Mouse (Mus musculus) layer of hippocampus, adult 9-11 months (tissue): Measurements from ENCODE around the gene Ecsit.

Experiments used
- DNase-seq: peaks from one replicate; pipeline ENCODE4 v3.0.0; 2022

Ecsit gene

GRCm38 (mm10) chr9:22085022-22085834, at the start of gene Ecsit:
Gene Ecsit (minus strand): TSS chr9:22085438.
- DNase-seq, result peak; percentile 98

DNA sequence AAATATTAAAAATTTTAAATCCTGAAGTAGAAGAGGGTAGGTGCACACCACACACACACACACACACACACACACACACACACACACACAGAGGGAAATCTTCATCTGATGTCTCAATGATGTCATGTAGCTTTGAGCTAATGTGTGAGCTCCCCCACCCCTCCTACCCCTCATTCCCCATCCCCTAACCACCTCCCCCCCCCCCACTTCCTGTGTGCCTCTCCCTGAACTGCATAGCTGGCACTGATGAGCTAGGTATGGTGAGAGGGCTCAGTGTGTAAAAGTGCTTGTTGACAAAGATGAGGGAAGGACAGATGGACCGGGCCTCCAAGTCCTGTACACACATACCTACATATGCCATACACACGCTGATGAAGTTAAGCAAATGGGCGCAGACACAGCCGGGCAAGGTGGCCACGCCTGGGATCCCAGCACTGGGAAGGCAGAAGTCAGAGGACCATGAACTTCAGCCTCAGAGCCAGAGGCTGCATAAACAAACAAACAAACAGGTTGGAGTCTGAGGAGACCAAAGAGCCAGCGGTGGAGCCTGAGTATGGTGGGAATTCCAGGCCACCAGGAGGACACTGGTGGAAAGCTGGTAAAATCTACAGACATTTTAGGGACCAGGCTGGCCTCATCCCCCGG, 49.1 kb upstream of the Ecsit start:
- no peak for DNase-seq

- no peak for DNase-seq
Observed at GRCm38 (mm10) chr9:22132220-22132619, 47.0 kb upstream of the Ecsit start.

DNA sequence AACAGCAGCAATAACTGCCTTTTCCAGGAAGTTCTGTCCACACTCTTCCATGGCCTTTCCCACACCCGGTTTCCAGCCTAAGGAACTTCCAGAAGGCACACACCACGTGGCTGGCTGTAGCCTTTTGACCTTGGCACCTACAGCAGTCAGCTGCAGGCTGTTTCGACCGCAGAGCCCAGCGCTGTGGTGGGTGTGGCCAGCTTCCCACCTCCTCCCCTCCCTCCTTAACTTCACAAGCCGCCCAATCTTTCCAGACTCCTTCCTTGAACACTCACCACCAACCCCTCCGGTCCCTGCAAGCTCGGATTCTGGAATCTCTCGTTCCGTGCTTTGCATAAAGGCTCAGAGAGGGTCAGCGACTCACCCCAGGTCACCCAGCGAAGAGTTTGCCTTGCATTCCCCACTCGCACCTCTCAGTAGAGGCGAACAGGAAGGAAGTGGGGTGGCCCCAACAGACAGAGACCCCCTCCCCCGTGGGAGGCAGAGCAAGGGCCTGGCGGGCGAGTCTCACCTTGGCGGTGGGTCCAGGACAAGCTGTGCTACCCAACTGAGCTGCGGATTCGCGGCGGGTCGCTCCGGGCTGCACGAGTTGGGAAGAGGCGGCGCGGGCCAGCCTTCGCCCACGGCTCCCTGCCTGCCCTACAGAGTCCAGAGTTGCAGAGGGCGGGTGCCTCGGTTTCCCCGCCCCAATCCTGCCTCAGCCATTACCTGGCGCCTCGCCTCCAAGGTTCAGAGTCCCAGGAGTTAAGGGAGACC, 46.2 kb upstream of the Ecsit start:
- no peak for DNase-seq

GRCm38 (mm10) chr9:22125246-22126027, 40.2 kb upstream of the Ecsit start:
- no peak for DNase-seq

DNA sequence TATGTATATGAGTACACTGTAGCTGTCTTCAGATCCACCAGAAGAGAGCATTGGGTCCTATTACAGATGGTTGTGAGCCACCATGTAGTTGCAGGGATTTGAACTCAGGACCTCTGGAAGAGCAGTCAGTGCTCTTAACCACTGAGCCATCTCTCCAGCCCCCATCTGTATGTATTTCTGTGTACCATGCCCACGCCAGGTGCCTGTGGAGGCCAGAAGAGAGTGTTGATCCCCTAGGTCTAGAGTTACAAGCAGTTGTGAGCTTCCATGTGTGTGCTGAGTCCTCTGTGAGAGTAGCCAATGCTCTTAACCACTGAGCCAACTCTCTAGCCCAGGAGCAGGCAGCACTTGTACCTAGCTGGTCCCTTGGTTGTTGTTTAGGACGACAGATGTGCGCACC, 38.9 kb upstream of the Ecsit start:
- no peak for DNase-seq

DNA sequence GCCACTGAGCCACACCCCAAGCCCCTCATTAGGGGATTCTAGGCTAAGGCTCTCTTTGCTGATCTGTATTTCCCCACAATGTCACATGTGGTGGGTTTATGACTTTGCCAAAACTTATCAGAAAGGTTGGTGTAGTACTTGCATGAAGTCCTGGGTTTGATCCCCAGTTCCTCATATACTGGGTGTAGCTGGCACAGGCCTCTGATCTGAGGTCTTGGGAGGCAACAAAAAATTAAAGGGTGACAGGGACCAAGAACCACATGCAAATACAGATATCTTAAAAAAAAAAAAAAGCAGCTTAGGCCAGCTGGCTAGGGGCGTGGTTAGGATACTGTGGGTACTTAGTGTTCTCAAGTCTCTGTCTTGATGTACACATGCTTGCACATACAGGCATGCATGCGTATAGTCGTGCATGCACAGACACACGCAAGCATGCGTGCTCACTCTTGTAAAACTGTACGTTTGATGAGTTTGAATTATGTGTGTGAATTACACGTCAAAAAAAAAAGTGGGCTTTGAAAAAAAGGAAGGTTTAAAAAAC, 37.9 kb upstream of the Ecsit start:
- no peak for DNase-seq

- DNase-seq, result no peak
Observed at GRCm38 (mm10) chr9:22122005-22122404, 36.8 kb upstream of the Ecsit start.

- DNase-seq, result no peak
Observed at GRCm38 (mm10) chr9:22121545-22121944, 36.3 kb upstream of the Ecsit start.

- DNase-seq, result peak; percentile 56
Observed at GRCm38 (mm10) chr9:22119543-22119942, 34.3 kb upstream of the Ecsit start.

DNA sequence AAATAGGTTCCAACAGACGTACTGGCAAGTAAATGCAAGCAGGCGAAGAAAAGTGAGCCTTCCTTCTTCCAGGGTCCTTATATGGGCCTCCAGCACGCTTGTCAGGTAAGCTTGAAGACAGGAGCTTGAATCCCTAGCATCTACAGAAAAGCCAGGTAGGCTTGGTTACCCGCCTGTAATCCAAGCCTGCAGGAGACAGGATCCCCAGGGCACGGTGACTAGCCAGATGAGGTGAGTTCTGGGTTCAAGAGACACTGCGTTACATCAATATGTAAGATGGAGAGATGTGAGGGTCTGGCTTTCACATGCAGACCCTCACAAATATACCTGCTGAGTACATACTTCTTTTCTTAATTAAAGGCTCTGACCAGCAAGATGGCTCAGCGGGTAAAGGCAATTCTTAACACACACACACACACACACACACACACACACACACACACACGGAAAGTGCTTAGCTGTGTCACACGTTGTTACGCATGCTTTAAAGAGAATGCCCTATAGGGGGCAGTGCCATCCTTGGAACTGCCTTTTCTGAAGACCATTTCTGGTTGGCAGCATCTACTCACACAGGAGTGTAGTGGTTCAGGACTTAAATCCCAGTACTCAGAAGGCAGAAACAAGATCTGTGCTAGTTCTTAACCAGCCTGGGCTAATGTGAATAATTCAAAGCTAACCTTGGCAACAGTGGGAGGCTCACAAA, 32.7 kb upstream of the Ecsit start:
- DNase-seq, result peak; percentile 62

DNA sequence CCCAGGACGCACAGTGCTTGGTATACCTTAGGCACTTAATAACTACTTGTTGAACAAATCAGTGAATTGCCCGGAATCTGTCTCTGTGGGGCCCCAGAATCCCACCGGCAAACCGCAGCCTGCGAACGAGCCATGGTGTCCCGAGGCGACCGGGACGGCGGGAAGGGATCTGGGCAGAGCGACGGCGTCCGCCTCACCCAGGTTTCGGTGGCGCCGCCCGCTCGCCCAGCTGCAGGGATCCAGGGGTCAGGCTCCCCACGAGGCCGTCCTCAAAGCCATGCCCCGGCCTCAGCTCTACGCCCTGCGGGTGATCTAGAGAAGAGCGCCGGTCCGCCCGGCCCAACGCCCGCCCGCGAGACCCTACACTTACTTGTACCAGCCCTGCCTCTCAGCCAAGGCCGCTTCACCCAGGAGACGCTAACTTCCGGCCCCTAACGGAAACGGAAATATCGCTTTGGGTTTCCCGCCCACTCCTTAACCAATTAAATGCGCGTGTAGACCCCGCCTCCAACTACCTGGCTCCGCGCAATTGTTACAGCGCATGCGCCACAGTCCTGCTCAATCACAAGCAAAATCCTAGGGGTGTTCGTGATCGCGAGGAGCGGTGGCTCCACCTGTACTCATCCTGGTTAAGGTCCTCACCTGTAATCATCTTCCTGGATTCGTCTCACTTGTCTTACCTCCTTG, 31.6 kb upstream of the Ecsit start, which contains the start of gene Elof1:
TSS of gene Elof1 (minus strand) at position 433 of the 687 bp plus-strand sequence.
- peak; percentile 97 for DNase-seq

DNA sequence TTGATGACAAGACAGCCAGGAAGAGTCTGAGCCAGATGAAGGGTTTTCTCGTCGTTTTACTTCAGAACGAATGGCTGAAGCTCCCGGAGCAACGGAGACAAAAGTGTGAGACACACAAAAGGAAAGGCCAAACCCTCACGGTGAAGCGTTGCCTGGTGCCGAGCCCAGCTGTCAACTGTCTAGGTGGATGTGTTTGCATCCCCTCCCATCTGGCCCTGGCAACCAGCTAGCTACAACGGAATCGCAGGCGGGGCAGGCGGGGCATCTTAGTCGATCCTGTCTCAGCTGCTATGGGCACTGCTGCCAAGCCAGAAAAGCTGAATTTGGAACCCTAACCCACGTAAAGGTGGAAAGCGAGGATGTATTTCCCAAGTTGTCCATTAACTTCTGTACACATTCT, 30.8 kb upstream of the Ecsit start:
- no peak for DNase-seq

- DNase-seq, result no peak
Observed at GRCm38 (mm10) chr9:22115635-22116034, 30.4 kb upstream of the Ecsit start.

- no peak for DNase-seq
Observed at GRCm38 (mm10) chr9:22108194-22108593, 23.0 kb upstream of the Ecsit start.

GRCm38 (mm10) chr9:22099922-22100321, 14.7 kb upstream of the Ecsit start:
- DNase-seq, result no peak

GRCm38 (mm10) chr9:22098993-22099696, 13.9 kb upstream of the Ecsit start, which contains the start of gene Cnn1:
Gene Cnn1 (plus strand): TSS chr9:22099216.
- no peak for DNase-seq

DNA sequence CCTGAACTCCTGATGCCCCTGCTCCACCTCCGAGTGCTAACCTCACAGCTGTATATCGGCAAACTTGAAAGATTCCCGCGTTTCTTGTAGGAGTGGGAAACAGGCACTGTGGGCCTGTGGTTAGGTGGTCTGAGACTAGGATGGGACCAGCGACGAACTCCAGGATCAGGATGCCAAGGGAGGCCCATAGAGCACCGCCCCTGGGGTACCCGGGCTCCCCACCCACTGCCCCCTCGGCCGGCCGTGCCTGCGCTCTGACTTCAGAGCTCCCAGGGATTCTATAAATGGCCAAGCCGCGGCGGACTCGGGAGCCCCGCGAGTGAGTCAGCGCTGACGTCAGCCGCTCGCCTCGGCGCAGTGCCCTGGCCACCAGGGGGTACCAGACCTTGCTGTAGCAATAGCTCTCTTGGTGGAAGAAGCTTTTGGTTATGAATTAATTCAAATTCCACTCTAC, 10.6 kb upstream of the Ecsit start:
- DNase-seq, result peak; percentile 62

GRCm38 (mm10) chr9:22092746-22093145, 7.5 kb upstream of the Ecsit start:
- DNase-seq, result no peak

DNA sequence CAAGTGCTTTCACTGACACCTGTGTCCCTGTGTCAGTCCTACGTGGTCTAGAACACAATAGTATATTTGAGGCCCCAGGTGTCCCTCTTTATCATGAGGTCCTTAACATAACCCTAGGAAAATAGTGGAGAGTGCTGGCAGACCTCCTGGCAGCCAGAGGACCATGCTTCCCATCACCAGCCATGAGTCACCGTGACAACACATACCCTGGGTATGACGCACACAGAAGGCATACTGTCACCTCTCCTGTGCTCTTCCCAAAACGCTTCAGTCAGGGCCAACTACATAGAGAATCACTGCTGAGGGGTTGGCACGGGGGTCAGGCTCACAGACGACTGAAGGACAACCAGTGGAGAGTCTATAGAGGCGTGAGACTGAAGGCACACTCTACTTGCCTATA, 4.7 kb upstream of the Ecsit start:
- no peak for DNase-seq
